Mouse (Mus musculus) spleen, adult 2 months (tissue): ENCODE results near the gene Nav2.

ENCODE experiments used
- CTCF ChIP-seq: fragments of 200-500 bp; IDR thresholded peaks from 2 replicates; pipeline ENCODE4 v1.5.1; 2011; ENCODE audit warnings: mild to moderate bottlenecking, inconsistent platforms; ENCODE audit not compliant: insufficient read depth, insufficient read length, insufficient replicate concordance; ENCODE audit errors: extremely low read depth
- POLR2A ChIP-seq: fragments of 200-500 bp; IDR thresholded peaks from 2 replicates; pipeline ENCODE4 v1.6.1; 2011; ENCODE audit warnings: low read depth, low read length, inconsistent platforms

GRCm38 (mm10) chr7:49034253-49034652 is 125.7 kb downstream of the Nav2 start:
- TF ChIP-seq CTCF (no peak), POLR2A (no peak)
